Mouse (Mus musculus) adrenal gland, postnatal 36 days (tissue): Measurements from ENCODE around the gene Rbpjl. TPM values are rescaled to one million over a fixed set of nuclear protein-coding genes. Genes with fewer than 3 reads are reported as not detected.
A peak's percentile ranks its signal among the peaks of the same experiment; 100 is the strongest.

Source experiments
- DNase-seq, 2 experiments: peaks; one replicate each; pipeline ENCODE4 v3.0.0; 2021; ENCODE audit warnings: mixed read lengths in 1 of 2
- microRNA-seq: library from miRNA; unstranded; fragments of <30 nt; microRNA quantifications from one replicate; pipeline ENCODE4 v1.2.0, GENCODE M21; 2021
- total RNA-seq, 2 experiments: library from RNA; stranded (reverse); gene quantifications; 2 replicates each; pipeline ENCODE4 v1.2.3; 2021

The Rbpjl gene
- total RNA-seq, 2 experiments from 2014 or later = not detected

DNA sequence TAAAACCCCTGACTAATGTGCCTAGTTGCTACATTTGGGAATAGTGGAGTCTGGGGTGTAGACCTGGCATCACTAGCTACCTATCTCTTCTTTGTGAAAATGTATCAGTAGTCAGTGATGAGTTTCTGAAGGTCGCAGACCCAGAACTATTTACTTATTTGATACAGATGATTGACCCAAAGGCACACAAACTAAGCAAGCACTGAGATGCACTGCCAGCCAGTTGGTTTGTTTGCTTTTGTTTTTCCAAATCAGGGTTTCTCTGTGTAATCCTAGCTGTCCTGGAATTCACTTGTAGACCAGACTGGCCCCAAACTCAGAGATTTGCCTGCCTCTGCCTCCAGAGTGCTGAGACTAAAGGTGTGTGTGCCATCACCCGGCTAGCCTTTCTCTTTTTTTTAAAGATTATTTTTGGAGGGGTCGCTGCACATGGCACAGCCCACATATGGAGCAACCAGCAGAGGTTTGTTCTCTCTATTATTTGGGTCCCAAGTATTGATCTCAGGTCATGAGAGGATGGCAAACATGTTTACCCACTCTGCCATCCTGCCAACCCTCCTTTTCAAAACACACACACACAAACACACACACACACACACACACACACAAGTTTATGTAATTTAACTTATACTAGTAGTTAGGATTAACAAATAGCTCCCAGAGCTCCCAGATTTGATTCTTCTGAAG, 42.6 kb downstream of the Rbpjl start:
- DNase-seq = no peak

DNA sequence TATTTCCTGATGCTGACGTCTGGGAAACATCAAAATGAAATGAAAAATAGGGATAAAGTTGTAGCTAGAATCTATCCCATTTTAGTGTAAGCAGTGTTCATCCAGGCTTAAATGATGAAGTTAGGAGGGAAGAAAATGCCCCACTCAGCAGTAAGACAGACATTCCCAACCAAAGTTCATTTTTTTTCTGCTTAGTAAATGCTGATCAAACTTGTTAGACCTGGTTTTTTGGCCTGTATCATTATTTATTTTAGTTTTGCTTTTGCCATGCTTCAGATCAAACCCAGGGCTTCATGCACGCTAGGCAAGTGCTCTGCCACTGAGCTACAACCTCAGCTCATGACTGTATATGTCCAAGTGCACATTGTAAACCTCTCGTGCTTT, 43.1 kb downstream of the Rbpjl start:
- no peak for DNase-seq

DNA sequence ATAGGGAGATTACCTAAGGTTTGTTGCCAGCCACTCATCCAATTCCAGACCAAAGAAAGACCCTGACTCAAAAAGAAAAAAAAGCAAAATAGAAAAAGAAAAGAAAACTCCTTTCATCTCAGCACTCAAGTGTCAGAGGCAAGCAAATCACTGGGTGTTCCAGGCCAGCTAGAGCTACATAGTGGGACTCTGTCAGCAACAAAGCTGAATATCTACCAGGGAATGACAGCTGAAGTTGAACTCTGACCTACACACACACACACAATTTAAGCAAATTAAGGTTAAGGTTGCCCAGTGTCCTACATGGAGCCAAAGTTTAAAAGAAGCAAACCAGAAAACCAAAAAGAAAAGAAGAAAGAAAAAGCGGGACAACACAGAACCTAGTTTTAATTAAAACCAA, 45.2 kb downstream of the Rbpjl start:
- no peak for DNase-seq

DNA sequence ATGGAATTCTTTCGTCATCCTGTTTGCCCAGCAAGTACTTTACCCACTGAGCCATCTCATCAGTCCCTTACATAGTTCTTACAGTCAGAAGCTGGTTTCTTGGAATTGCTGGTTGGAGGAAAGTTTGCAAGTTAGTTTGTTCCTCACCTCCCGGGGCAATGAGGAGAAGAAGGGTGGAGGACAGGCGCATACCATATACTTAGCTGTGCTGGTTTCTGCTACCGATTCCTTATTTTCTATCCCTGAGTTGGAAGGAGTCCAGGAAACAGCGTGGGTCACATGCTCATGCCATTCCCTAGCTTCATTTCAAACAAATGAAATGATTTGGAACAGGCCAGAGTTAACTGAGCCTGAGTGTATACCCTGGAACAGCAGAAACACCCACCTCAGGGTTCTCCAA, 46.0 kb downstream of the Rbpjl start:
- DNase-seq = no peak

DNA sequence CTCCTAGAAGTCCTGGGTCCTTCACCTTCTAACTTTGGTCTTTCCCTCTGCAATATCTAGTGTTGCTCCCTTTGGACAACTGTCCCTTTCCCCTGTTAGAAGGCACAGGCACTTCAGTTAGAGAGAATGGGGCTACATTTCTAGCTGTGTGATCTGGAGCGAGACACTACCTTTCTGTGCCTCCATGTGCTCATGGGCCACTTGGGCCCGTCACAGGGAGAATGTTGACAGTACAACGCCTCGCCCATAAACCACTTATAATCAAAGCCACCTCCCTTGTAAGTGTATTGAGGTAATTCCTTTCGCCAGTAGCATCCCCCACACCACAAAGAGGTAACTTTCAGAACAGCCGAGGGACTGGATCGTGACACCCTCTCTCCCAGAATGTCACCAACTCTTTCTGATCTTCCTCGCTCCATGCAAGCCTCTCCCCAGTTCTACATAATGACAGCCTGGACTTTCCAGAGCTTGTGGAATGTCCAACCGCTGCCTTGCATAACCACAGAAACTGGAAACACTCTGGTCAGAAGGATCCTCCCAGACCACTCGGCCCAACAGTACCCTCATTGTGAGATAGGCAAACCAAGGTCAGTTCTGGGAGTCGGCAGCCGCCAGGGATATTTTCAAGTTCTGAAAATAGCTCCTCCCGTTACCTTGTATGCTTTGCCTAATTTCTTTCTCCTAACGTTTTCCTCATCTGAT, 46.6 kb downstream of the Rbpjl start:
- no peak for DNase-seq

DNA sequence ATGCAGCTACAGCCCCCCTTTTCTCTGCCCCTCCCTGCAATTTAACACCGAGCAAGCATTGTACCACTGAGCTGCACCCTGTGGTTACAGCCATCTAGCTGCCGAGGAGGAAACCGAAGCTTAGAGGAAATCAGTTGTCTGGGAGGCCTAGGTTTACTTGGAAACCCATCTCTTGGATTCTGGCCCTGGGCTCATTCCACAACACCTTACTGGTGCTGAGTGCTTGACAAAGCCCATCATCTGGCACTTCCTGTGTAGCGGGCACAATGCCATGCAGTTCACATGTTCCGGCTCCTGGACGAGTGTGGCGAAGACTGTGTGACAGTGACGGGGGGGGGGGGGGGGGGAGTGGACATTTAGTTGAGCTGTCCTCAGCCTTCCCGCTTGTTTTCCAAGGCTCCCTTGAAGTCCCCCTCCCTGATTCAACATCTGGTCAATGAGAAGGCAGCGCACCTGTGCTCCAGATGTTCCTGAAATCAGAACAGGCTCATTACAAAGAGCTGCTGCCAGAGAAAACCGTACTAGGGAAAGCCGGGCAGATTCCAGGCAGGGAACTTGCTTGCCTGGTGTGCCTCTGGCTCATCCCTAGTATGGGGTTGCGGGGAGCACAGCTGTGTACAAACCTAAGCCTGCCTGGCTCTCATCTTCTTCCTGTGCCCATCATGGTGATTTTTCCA, 49.2 kb downstream of the Rbpjl start:
- no peak for DNase-seq

DNA sequence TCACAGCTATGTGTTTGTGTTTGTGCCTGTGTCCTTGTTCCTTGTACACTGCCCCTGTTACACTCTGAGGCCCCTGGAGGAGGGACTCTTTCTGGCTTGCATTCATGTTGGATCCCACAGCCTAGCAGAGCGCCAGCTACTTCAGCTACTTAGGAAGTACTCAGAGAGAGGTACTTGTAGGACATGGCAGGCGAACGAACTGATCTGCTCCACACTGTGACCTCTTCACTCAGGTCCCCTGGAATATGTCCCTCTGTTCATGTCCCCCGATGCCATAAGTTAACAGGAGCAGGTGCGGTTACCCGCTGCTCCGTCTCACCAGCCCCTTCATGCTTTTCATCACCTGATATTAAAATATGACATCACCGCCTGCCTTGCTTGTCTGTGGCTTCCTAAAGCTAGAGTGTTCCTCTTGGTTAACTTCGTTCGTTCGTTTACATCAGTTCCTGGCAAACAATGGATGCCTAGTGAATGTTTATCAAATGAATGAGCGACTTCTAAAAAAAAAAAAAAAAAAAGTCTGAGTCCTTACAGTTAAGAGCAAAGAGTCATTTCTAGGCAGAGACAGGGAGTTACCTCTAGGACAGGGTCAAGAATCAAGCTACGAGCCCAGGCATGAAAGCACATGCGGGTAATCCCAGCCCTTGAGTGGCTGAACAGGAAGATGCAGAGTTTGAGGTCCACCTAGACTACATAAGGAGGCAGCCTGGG, 50.3 kb downstream of the Rbpjl start:
- DNase-seq = no peak

DNA sequence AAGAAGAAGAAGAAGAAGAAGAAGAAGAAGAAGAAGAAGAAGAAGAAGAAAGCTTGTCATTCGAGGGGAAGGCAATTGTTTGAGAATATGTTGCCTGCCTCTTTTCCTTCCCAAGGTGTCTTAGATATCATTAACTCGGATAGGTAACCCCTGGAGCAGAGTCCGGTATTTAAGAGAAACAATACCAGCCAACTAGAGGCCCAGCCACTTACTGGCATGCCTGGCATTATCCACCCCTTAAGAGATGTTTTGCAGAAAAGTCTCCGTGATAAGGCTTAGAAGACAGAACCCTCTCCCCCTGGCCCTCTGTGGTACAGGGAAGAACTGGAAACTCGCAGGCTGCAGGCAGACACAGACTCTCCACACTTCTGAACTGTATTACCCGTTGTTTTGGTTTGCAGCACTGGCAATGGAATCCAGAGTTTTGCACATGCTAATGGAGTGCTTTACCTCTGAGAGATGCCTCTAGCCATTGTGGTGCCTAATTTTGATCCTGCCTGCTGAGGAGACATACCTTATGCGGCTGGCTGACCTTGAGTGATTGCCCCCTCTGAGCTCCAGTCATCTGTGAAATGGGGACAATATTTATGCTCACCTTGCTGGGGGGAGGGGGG, 51.1 kb downstream of the Rbpjl start:
- no peak for DNase-seq

DNA sequence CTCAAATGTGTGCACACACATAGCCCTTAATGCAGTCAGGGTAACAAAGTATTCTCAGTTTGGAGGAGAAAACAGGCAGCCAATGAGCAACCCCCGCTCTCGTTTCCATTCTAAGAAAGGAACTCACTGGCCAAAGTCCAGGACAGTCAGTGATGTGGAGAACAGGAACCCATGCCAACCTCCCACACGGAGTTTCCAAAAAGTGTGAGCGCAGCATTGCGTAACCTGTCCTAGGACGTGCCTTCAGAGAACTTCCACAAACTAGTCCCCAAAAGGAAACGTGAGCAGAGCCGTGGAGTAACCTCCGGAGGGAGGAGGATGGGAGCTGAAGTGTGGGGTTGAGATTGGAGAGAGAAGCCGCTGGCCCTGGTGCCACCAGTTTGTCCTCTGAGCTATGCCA, 51.9 kb downstream of the Rbpjl start:
- peak; percentile 73 to 77 for DNase-seq

DNA sequence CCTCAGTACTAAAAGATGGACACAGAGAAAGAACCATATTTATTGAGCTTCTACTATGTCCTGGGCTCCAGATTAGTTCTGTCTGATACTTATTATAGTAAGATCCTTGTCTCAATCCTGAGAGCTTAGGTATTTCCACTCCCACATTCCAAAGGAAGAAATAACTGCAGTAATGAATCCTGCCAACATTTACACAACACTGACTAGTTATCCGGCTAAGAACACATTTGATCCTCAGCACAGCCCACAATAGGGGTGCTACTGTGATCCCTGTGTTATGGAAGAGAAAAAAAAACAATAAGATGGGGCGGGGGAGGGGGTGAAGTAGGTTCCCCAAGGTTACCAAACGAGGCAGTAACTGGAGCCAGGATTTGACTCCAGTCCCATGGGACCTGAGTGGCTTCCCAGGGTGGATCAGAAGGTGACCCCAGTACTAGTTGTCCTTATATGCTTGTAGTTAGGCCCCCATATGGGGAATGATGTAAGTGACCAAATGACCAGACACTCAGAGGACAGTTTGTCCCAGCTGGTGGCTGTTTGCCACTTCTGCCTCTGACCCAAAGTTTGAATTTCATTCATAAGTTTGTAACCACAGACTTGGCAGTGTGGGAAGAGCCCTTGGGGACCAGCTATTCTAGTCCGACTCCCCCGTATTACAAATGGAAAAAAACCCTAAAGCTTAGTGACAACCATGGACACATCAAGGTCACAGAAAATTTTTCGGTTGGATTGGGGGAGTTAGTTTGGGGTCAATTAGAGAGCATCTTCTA, 52.7 kb downstream of the Rbpjl start:
- peak; percentile 57 to 63 for DNase-seq

DNA sequence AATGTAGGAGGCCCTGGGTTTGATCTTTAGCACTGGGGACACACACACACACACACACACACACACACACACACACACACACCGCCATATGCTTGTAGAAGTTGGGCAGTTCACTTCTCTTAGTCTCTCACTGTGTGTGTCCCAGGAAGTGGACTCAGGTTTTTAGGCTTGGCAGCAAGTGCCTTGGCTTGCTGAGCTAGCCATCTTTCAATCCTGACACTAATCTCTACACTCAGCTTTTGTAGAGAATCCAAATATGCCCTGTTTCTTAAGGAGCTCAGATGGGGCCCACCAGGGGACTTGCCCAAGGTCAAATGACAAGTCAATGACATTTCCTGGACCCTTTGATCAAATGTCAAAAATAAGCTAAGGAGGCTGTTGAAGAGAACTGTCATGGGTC, 53.5 kb downstream of the Rbpjl start:
- no peak for DNase-seq

DNA sequence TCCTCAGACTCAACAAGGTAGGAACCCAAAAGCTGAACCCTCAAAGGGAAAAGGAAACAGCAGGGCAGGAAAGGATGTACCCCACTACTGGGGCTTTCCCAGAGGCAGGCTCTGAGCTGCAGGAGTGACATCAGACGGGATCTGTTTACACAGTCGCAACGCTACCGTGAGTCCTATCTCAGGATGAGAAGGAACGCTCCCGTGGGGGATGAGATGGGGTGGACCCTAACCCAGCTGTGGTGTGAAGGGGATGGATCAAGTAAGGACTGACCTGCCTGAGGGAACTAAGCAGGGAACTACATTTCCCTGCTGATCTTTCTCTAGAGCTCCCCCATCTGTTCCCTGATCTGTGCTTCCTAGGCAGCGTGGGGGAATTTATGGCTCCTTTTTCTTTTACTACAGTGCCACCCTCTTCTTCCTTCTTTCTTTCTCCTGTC, 53.9 kb downstream of the Rbpjl start, which contains the start of gene Sys1:
Gene Sys1, plus strand, starts transcription at position 101 of the 437 bp plus-strand sequence.
- peak in 1 of 2 experiments; percentile 24 for DNase-seq

DNA sequence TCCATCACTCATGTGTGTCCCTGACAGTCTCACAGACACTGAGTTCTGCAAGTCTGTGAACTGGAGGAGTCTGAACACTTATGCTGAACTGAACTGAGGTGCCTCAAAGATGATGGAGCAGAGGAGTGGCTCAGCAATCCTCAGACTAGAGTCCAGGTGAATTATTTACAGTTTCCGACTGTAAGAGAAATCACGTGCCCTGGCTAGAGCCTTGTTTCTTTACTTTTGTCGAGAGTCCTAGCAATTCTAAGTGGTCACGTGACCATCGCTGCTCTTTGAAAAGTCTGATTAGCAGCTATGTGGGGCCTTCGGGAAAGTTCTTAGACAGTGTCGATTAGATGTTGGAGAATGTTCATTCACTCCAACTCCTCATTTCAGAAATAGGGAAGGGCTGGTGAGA, 55.0 kb downstream of the Rbpjl start:
- DNase-seq = no peak

DNA sequence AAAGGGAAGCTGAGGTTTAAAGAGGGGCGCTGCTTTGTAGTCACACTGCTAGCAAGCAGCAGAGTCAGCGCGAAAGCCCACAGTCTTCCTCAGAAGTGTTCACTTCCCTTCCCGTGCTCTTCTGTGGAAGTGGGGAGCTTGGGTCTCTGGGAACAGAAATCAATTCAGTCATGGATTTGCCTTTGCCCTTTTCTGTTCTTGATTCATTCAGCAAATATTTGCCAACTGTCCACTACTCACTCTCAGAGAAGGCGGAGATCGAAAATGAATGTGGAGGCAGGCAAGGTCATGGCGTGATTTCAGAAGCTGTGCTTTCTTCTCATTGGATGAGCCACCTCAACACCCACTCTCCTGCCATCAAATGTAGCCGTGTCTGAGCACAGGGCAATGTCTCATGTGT, 55.6 kb downstream of the Rbpjl start:
- peak; percentile 72 to 73 for DNase-seq

DNA sequence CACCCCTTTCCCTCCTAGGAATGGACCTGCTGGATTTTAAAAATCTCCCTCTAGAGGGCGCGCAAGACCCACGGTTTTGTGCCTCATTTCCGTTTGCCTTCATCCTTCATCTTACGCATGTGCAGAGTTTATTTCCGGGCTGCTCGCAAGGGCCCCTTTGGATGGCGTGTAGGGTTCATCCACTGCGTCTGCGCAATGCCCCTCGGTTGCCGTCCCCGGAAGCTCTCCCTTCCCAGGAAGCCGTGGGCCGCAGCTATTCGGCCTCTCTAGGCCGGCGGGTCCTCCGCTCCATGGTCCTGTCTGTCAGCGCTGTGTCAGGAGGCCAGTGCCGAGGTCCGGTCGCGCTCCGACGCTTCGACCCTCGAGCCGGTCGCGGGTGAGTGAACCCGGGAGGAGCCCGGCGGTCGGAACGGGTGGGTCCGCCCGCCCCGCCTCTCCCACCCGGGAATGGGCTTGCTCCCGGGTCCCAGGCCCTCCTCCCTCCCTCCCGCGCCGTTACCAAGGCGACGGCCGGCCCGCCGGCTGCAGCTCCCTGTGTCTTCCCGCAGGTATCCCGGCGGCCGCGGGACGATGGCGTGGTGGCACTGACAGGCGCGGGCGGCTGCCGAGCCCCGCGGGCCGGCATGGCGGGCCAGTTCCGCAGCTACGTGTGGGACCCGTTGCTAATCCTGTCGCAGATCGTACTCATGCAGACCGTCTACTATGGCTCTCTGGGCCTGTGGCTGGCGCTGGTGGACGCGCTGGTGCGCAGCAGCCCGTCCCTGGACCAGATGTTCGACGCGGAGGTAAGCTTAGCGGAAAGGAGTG, 58.0 kb downstream of the Rbpjl start, which contains the start of gene Gm20458:
Gene Gm20458, plus strand, starts transcription at position 223 of the 807 bp plus-strand sequence.
- DNase-seq = peak; percentile 96 to 97

Small RNA genes lying within 50 kb of the gene (microRNA-seq; reads per million reads assigned to microRNA genes)
- gene Mir7678 = not detected

Other genes with a start within 250 kb of the Rbpjl start
- not detected for gene Kcns1, start 232.0 kb upstream of the Rbpjl start, total RNA-seq
- gene Wfdc5, start 220.4 kb upstream of the Rbpjl start, total RNA-seq = not detected
- gene Wfdc12, start 212.5 kb upstream of the Rbpjl start, total RNA-seq = 1 to 10 TPM in 1 of 2 experiments, under 1 TPM in 1; 0.43 to 1.4 TPM
- not detected for gene Wfdc15a, start 203.0 kb upstream of the Rbpjl start, total RNA-seq
- not detected for gene Wfdc15b, start 181.5 kb upstream of the Rbpjl start, total RNA-seq
- gene Svs2, start 164.7 kb upstream of the Rbpjl start, total RNA-seq = not detected
- not detected for gene Svs3b, start 146.5 kb upstream of the Rbpjl start, total RNA-seq
- gene Svs4, start 124.7 kb upstream of the Rbpjl start, total RNA-seq = not detected
- gene Svs3a, start 113.9 kb upstream of the Rbpjl start, total RNA-seq = not detected
- not detected for gene Svs6, start 86.4 kb upstream of the Rbpjl start, total RNA-seq
- gene Svs5, start 70.4 kb upstream of the Rbpjl start, total RNA-seq = 1 to 10 TPM; 2.7 to 4.3 TPM
- 10 to 100 TPM; 17.0 to 18.0 TPM for gene Slpi, start 14.0 kb upstream of the Rbpjl start, total RNA-seq
- gene Matn4, start 2.0 kb downstream of the Rbpjl start, total RNA-seq = 1 to 10 TPM in 1 of 2 experiments, under 1 TPM in 1; 0.92 to 1.4 TPM
- gene Sdc4, start 40.7 kb downstream of the Rbpjl start, total RNA-seq = 100 to 1,000 TPM; 116 to 144 TPM
- 10 to 100 TPM; 28.3 to 33.2 TPM for gene Sys1, start 53.8 kb downstream of the Rbpjl start, total RNA-seq
- gene Gm20458, start 57.8 kb downstream of the Rbpjl start, total RNA-seq = 1 to 10 TPM; 5.0 to 8.4 TPM
- not detected for gene Trp53tg5, start 70.6 kb downstream of the Rbpjl start, total RNA-seq
- 10 to 100 TPM in 1 of 2 experiments, 1 to 10 TPM in 1; 8.0 to 12.5 TPM for gene Dbndd2, start 83.0 kb downstream of the Rbpjl start, total RNA-seq
- gene Pigt, start 94.4 kb downstream of the Rbpjl start, total RNA-seq = 10 to 100 TPM; 74.0 to 98.3 TPM
- not detected for gene Wfdc2, start 159.3 kb downstream of the Rbpjl start, total RNA-seq
- not detected for gene Spint3, start 170.3 kb downstream of the Rbpjl start, total RNA-seq
- under 1 TPM in 1 of 2 experiments, not detected in 1; 0.40 TPM for gene Wfdc6a, start 182.3 kb downstream of the Rbpjl start, total RNA-seq
- not detected for gene Eppin, start 190.5 kb downstream of the Rbpjl start, total RNA-seq
- gene Wfdc6b, start 210.4 kb downstream of the Rbpjl start, total RNA-seq = not detected
- not detected for gene Wfdc8, start 210.5 kb downstream of the Rbpjl start, total RNA-seq
- gene Wfdc16, start 235.7 kb downstream of the Rbpjl start, total RNA-seq = not detected